Comparison of ENCODE assay signal across 9 mouse cellular contexts in the genomic region with DNA sequence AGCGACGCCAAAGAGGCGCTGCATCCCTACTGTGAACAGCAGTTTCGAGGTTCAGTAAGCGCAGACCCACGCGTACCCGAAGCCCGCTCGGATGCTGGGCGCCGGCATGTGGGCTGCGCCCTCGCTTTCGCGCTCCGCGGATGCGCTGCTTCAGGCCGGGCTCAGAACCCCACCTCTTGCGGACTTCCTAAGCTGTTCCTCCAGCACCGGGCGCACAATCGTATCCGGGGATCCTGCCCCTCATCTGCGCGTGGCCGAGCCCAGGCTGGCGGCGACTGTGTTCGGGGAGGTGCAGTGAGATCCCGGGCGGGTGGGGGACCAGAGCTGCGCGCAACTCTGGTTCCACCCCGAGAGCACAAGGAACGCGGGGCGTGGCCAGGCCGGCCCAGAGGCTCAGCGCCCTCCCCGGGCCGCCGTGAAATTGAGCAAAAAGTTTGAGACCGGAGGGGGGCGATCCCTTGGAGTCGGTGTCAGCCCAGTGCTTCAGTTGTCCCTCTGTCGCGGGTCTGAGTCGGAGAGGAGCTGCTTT. TPM values are rescaled to one million over a fixed set of nuclear protein-coding genes. Genes with fewer than 3 reads are reported as not detected.
DNase-seq lines count a peak whose midpoint lies in the region; ATAC-seq lines count a peak whose summit lies in the region.
"Had no signal": no experiment of that assay in that cellular context is flagged by ENCODE, and none has a peak within 500 bp of the region (broad histone marks: within the 10 kb centered on the region; RNA-seq: fewer than 3 reads in every experiment).

No protein-coding gene starts in this region.

- peaks cover 5% of the 10 kb centered on the region; the same call in 1 of the 2 replicates for H3K36me3 ChIP-seq in embryonic facial prominence, embryonic 15.5 days
- H3K36me3 ChIP-seq in heart, embryonic 12.5 days = 0 out of 2 replicates have a peak, but pooled peaks cover 3% of the 10 kb centered on the region
- H3K36me3 ChIP-seq in kidney, embryonic 14.5 days (ENCODE audit: control insufficient read depth, insufficient read depth, low read length) = no peaks in the 10 kb centered on the region; the same call in 1 of the 2 replicates

- H3K9me3 ChIP-seq in embryonic facial prominence, embryonic 15.5 days (replicated peaks) = no peaks in the 10 kb centered on the region
- H3K9me3 ChIP-seq in heart, embryonic 12.5 days (replicated peaks) = no peaks in the 10 kb centered on the region
- H3K9me3 ChIP-seq in kidney, embryonic 14.5 days (ENCODE audit: control insufficient read depth, low read length) = no peaks in the 10 kb centered on the region

- H3K4me3 ChIP-seq in embryonic facial prominence, embryonic 15.5 days (replicated peaks) = peak overlapping the region; percentile 61
- peak overlapping the region; percentile 55 for H3K4me3 ChIP-seq in heart, embryonic 12.5 days
- peak overlapping the region; percentile 53 for H3K4me3 ChIP-seq in kidney, embryonic 14.5 days (ENCODE audit: low read length)

- peaks cover 42% of the 10 kb centered on the region for H3K4me1 ChIP-seq in embryonic facial prominence, embryonic 15.5 days
- peaks cover 56% of the 10 kb centered on the region for H3K4me1 ChIP-seq in heart, embryonic 12.5 days (replicated peaks)
- peaks cover 27% of the 10 kb centered on the region for H3K4me1 ChIP-seq in kidney, embryonic 14.5 days (ENCODE audit: control insufficient read depth, insufficient read depth, low read length)

- peak overlapping the region; percentile 42 for H3K9ac ChIP-seq in embryonic facial prominence, embryonic 15.5 days
- peak overlapping the region; percentile 65 for H3K9ac ChIP-seq in heart, embryonic 12.5 days
- peak overlapping the region; percentile 57 for H3K9ac ChIP-seq in kidney, embryonic 14.5 days (ENCODE audit: low read depth, low read length)

- H3K4me2 ChIP-seq in embryonic facial prominence, embryonic 15.5 days (replicated peaks) = peak overlapping the region; percentile 99
- peak overlapping the region; percentile 95 for H3K4me2 ChIP-seq in heart, embryonic 12.5 days
- H3K4me2 ChIP-seq in kidney, embryonic 14.5 days (replicated peaks; ENCODE audit: low read depth, low read length) = peak overlapping the region; percentile 93

- peaks cover 44% of the 10 kb centered on the region for H3K27me3 ChIP-seq in embryonic facial prominence, embryonic 15.5 days
- peaks cover 53% of the 10 kb centered on the region for H3K27me3 ChIP-seq in heart, embryonic 12.5 days (replicated peaks)
- H3K27me3 ChIP-seq in kidney, embryonic 14.5 days (ENCODE audit: control insufficient read depth, insufficient read depth, low read length) = peaks cover 33% of the 10 kb centered on the region

- 0% methylated on average over 50 of the region's 50 CpGs for WGBS in embryonic facial prominence, embryonic 15.5 days
- WGBS in heart, embryonic 12.5 days = 0% methylated on average over 50 of the region's 50 CpGs
- under 1% methylated on average over 50 of the region's 50 CpGs for WGBS in kidney, embryonic 14.5 days

- ATAC-seq in embryonic facial prominence, embryonic 15.5 days (ENCODE audit: insufficient number of reproducible peaks, low FRiP score, low TSS enrichment, low read depth) = peak; percentile 66
- ATAC-seq in heart, embryonic 12.5 days (ENCODE audit: insufficient number of reproducible peaks, low FRiP score) = peak; percentile 15
- peak; percentile 59 for ATAC-seq in kidney, embryonic 14.5 days (ENCODE audit: low FRiP score, low TSS enrichment)
- no peak for ATAC-seq in activated CD4-positive, CD25-positive, alpha-beta regulatory T cell, adult 4 months

- peak; percentile 52 for DNase-seq in CD4-positive, CD25-positive, alpha-beta regulatory T cell, adult 2 months (ENCODE audit: low read depth, low spot score)
- peak; percentile 67 for DNase-seq in WW6 (ENCODE audit: low read depth, low spot score)
- peak; percentile 87 for DNase-seq in lung, postnatal 10 days
- DNase-seq in retina, postnatal 1 day = peak; percentile 74

- H3K27ac ChIP-seq in embryonic facial prominence, embryonic 15.5 days (replicated peaks) = peak overlapping the region; percentile 76
- H3K27ac ChIP-seq in heart, embryonic 12.5 days (ENCODE audit: poor library complexity, severe bottlenecking) = no peak overlapping the region
- no peak overlapping the region for H3K27ac ChIP-seq in kidney, embryonic 14.5 days (ENCODE audit: low read depth, low read length)

RNA-seq across cellular contexts. Expression of gene Sphk1, which starts 2.1 kb away (rescaled TPM):
- 12.3 and 12.5 TPM in 2 replicates for polyA plus RNA-seq in embryonic facial prominence, embryonic 15.5 days (2015; fragmentation: Nextera tagmentation; extraction: Ambion mirVana)
- 1.6 and 2.1 TPM in 2 replicates for polyA plus RNA-seq in heart, embryonic 12.5 days (2016; fragmentation: Nextera tagmentation; extraction: Ambion mirVana)
- polyA plus RNA-seq in kidney, embryonic 14.5 days (2014; fragmentation: Nextera tagmentation; extraction: Ambion mirVana) = 3.0 and 3.7 TPM in 2 replicates
- not detected for polyA plus RNA-seq in activated CD4-positive, CD25-positive, alpha-beta regulatory T cell, adult 4 months (2017; shearing (Covaris generic))

RNA-seq across cellular contexts. Expression of gene Prpsap1, which starts 38.9 kb away (rescaled TPM):
- 154 and 161 TPM in 2 replicates for polyA plus RNA-seq in embryonic facial prominence, embryonic 15.5 days (2015; fragmentation: Nextera tagmentation; extraction: Ambion mirVana)
- polyA plus RNA-seq in heart, embryonic 12.5 days (2016; fragmentation: Nextera tagmentation; extraction: Ambion mirVana) = 94.8 and 96.8 TPM in 2 replicates
- 160 and 212 TPM in 2 replicates for polyA plus RNA-seq in kidney, embryonic 14.5 days (2014; fragmentation: Nextera tagmentation; extraction: Ambion mirVana)
- polyA plus RNA-seq in activated CD4-positive, CD25-positive, alpha-beta regulatory T cell, adult 4 months (2017; shearing (Covaris generic)) = 10 to 100 TPM; 47.3 to 60.5 TPM

RNA-seq across cellular contexts. Expression of gene Ube2o, which starts 48.4 kb away (rescaled TPM):
- 14.2 and 14.6 TPM in 2 replicates for polyA plus RNA-seq in embryonic facial prominence, embryonic 15.5 days (2015; fragmentation: Nextera tagmentation; extraction: Ambion mirVana)
- 18.1 and 19.9 TPM in 2 replicates for polyA plus RNA-seq in heart, embryonic 12.5 days (2016; fragmentation: Nextera tagmentation; extraction: Ambion mirVana)
- polyA plus RNA-seq in kidney, embryonic 14.5 days (2014; fragmentation: Nextera tagmentation; extraction: Ambion mirVana) = 11.2 and 13.5 TPM in 2 replicates
- polyA plus RNA-seq in activated CD4-positive, CD25-positive, alpha-beta regulatory T cell, adult 4 months (2017; shearing (Covaris generic)) = 1 to 10 TPM; 2.2 TPM

RNA-seq across cellular contexts. Expression of gene Aanat, which starts 53.4 kb away (rescaled TPM):
- polyA plus RNA-seq in embryonic facial prominence, embryonic 15.5 days (2015; fragmentation: Nextera tagmentation; extraction: Ambion mirVana) = not detected in 2 replicates
- not detected in 2 replicates for polyA plus RNA-seq in heart, embryonic 12.5 days (2016; fragmentation: Nextera tagmentation; extraction: Ambion mirVana)
- not detected in 2 replicates for polyA plus RNA-seq in kidney, embryonic 14.5 days (2014; fragmentation: Nextera tagmentation; extraction: Ambion mirVana)
- polyA plus RNA-seq in activated CD4-positive, CD25-positive, alpha-beta regulatory T cell, adult 4 months (2017; shearing (Covaris generic)) = not detected
- polyA plus RNA-seq: large intestine, adult 2 months had no signal
